Mouse (Mus musculus) heart, postnatal 0 days (tissue): ENCODE measurements around the gene Kmo.

Experiments
- CTCF ChIP-seq: IDR thresholded peaks from 2 replicates; pipeline ENCODE4 v1.5.1; 2016; ENCODE audit warnings: antibody characterized with exemption, control low read depth, low read depth
- EP300 ChIP-seq: IDR thresholded peaks from 2 replicates; pipeline ENCODE4 v1.6.1; 2016; ENCODE audit warnings: antibody characterized with exemption, low read depth

- no peak for TF ChIP-seq CTCF
- no peak for TF ChIP-seq EP300
Measured at GRCm38 (mm10) chr1:175669456-175669855, 49.3 kb downstream of the Kmo start.
